Mouse (Mus musculus): ENCODE data around the gene Napsa. TPM values are rescaled to one million over a fixed set of nuclear protein-coding genes. Genes with fewer than 3 reads are reported as not detected.

Gene Napsa
- polyA plus RNA-seq, 1 experiment from 2014 or later, result 0.55 TPM

GRCm38 (mm10) chr7:44527483-44528398 is 44.4 kb upstream of the Napsa start:
- WGBS, result 6% methylated on average over 40 of the region's 40 CpGs
- ATAC-seq (ENCODE audit: low FRiP score, low TSS enrichment), result peak; percentile 75
- Histone ChIP-seq H3K4me2 (replicated peaks; ENCODE audit: low read depth) (peak overlapping the region; percentile 58), H3K36me3 (ENCODE audit: control insufficient read depth, insufficient read depth, low read length) (no peaks in the 10 kb centered on the region), H3K27me3 (ENCODE audit: control insufficient read depth, insufficient read depth, low read length) (no peaks in the 10 kb centered on the region), H3K9ac (ENCODE audit: low read length) (peak overlapping the region; percentile 60), H3K4me3 (ENCODE audit: low read depth, low read length) (peak overlapping the region; percentile 21), H3K4me1 (replicated peaks; ENCODE audit: control insufficient read depth, insufficient read depth) (peaks cover 3% of the 10 kb centered on the region; the same call in 1 of the 2 replicates), H3K27ac (replicated peaks) (no peak overlapping the region), H3K9me3 (ENCODE audit: control insufficient read depth, low read length) (no peaks in the 10 kb centered on the region)
- DNase-seq (ENCODE audit: low spot score), result peak; percentile 87
- TF ChIP-seq EP300 (optimal IDR thresholded peaks at IDR 0.05), result no peak
- TF ChIP-seq CTCF (IDR thresholded peaks at IDR 0.05; ENCODE audit: low read depth), result peak; percentile 84

GRCm38 (mm10) chr7:44529518-44529917 is 42.7 kb upstream of the Napsa start:
- no peak overlapping the region for H3K4me3 ChIP-seq (ENCODE audit: low read depth, low read length)
- H3K9ac ChIP-seq (ENCODE audit: low read length), result no peak overlapping the region
- 63% methylated on average over 5 of the region's 5 CpGs for WGBS
- no peaks in the 10 kb centered on the region for H3K27me3 ChIP-seq (ENCODE audit: control insufficient read depth, insufficient read depth, low read length)
- DNase-seq (ENCODE audit: low spot score) (no peak), ATAC-seq (ENCODE audit: low FRiP score, low TSS enrichment) (no peak)
- no peak overlapping the region for H3K27ac ChIP-seq (replicated peaks)
- TF ChIP-seq EP300 (optimal IDR thresholded peaks at IDR 0.05) (no peak), CTCF (IDR thresholded peaks at IDR 0.05; ENCODE audit: low read depth) (no peak)
- peaks cover 3% of the 10 kb centered on the region; the same call in 1 of the 2 replicates for H3K4me1 ChIP-seq (replicated peaks; ENCODE audit: control insufficient read depth, insufficient read depth)
- H3K4me2 ChIP-seq (replicated peaks; ENCODE audit: low read depth), result no peak overlapping the region
- H3K9me3 ChIP-seq (ENCODE audit: control insufficient read depth, low read length), result no peaks in the 10 kb centered on the region
- H3K36me3 ChIP-seq (ENCODE audit: control insufficient read depth, insufficient read depth, low read length), result no peaks in the 10 kb centered on the region

GRCm38 (mm10) chr7:44530507-44530906 is 41.7 kb upstream of the Napsa start:
- no peak for DNase-seq (ENCODE audit: low spot score)
- Histone ChIP-seq H3K27ac (replicated peaks) (no peak overlapping the region), H3K36me3 (ENCODE audit: control insufficient read depth, insufficient read depth, low read length) (no peaks in the 10 kb centered on the region), H3K4me1 (replicated peaks; ENCODE audit: control insufficient read depth, insufficient read depth) (no peaks in the 10 kb centered on the region; the same call in 1 of the 2 replicates), H3K4me2 (replicated peaks; ENCODE audit: low read depth) (no peak overlapping the region), H3K9ac (ENCODE audit: low read length) (no peak overlapping the region), H3K27me3 (ENCODE audit: control insufficient read depth, insufficient read depth, low read length) (no peaks in the 10 kb centered on the region), H3K4me3 (ENCODE audit: low read depth, low read length) (no peak overlapping the region), H3K9me3 (ENCODE audit: control insufficient read depth, low read length) (no peaks in the 10 kb centered on the region)
- no peak for TF ChIP-seq CTCF (IDR thresholded peaks at IDR 0.05; ENCODE audit: low read depth)
- TF ChIP-seq EP300 (optimal IDR thresholded peaks at IDR 0.05), result no peak
- no peak for ATAC-seq (ENCODE audit: low FRiP score, low TSS enrichment)
- 63% methylated on average over 3 of the region's 3 CpGs for WGBS

GRCm38 (mm10) chr7:44531207-44531606 is 41.0 kb upstream of the Napsa start:
- TF ChIP-seq CTCF (IDR thresholded peaks at IDR 0.05; ENCODE audit: low read depth) (no peak), EP300 (optimal IDR thresholded peaks at IDR 0.05) (no peak)
- no peak overlapping the region for H3K9ac ChIP-seq (ENCODE audit: low read length)
- no peak overlapping the region for H3K4me3 ChIP-seq (ENCODE audit: low read depth, low read length)
- DNase-seq (ENCODE audit: low spot score), result no peak
- no peaks in the 10 kb centered on the region for H3K9me3 ChIP-seq (ENCODE audit: control insufficient read depth, low read length)
- H3K4me1 ChIP-seq (replicated peaks; ENCODE audit: control insufficient read depth, insufficient read depth), result no peaks in the 10 kb centered on the region
- H3K27me3 ChIP-seq (ENCODE audit: control insufficient read depth, insufficient read depth, low read length), result no peaks in the 10 kb centered on the region
- WGBS, result 38% methylated on average over 5 of the region's 5 CpGs
- no peak overlapping the region for H3K4me2 ChIP-seq (replicated peaks; ENCODE audit: low read depth)
- ATAC-seq (ENCODE audit: low FRiP score, low TSS enrichment), result no peak
- H3K27ac ChIP-seq (replicated peaks), result no peak overlapping the region
- no peaks in the 10 kb centered on the region for H3K36me3 ChIP-seq (ENCODE audit: control insufficient read depth, insufficient read depth, low read length)

- no peak for TF ChIP-seq CTCF (IDR thresholded peaks at IDR 0.05; ENCODE audit: low read depth)
- TF ChIP-seq EP300 (optimal IDR thresholded peaks at IDR 0.05), result no peak
- no peaks in the 10 kb centered on the region for H3K4me1 ChIP-seq (replicated peaks; ENCODE audit: control insufficient read depth, insufficient read depth)
- H3K27ac ChIP-seq (replicated peaks), result no peak within 1 kb of the TSS
- DNase-seq (ENCODE audit: low spot score) (no peak), ATAC-seq (ENCODE audit: low FRiP score, low TSS enrichment) (no peak)
- H3K36me3 ChIP-seq (ENCODE audit: control insufficient read depth, insufficient read depth, low read length), result no peaks in the 10 kb centered on the region
- no peak within 1 kb of the TSS for H3K4me3 ChIP-seq (ENCODE audit: low read depth, low read length)
- no peaks in the 10 kb centered on the region for H3K27me3 ChIP-seq (ENCODE audit: control insufficient read depth, insufficient read depth, low read length)
- H3K9me3 ChIP-seq (ENCODE audit: control insufficient read depth, low read length), result no peaks in the 10 kb centered on the region
- no peak within 1 kb of the TSS for H3K4me2 ChIP-seq (replicated peaks; ENCODE audit: low read depth)
- no peak within 1 kb of the TSS for H3K9ac ChIP-seq (ENCODE audit: low read length)
- WGBS, result 81% methylated on average over 4 of the region's 4 CpGs
Observed at GRCm38 (mm10) chr7:44531946-44532732, 40.0 kb upstream of the Napsa start, which contains the start of gene Spib. Gene Spib, minus strand, starts transcription at chr7:44532071.

Measured in stomach, postnatal 0 days (tissue).